13 mouse cellular contexts compared by ENCODE assay signal in the genomic region with DNA sequence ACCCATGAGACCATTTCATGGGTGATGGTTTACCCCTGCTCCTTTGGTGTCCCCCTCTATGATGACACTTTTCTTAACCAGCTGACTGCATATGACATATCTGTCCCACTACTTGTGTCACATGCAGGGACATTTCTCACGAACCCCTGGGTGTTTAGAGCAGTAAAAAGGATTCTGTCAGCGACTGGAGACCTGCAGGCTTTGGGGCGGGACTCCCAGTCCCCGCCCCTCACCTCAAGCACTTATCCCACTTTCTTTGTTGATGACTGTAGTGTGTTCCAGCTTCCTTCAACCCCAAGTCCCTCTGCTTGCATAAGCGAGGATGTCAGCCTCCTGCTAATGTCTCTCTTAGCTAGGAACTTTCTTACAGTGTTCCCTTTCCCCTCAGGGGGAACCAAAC. TPM values are rescaled to one million over a fixed set of nuclear protein-coding genes. Genes with fewer than 3 reads are reported as not detected.
DNase-seq lines count a peak whose midpoint lies in the region; ATAC-seq and TF ChIP-seq lines count a peak whose summit lies in the region.
"Had no signal": no experiment of that assay in that cellular context is flagged by ENCODE, and none has a peak within 500 bp of the region (broad histone marks: within the 10 kb centered on the region; RNA-seq: fewer than 3 reads in every experiment).

No protein-coding gene starts in this region.

- no peak for DNase-seq in hindbrain, embryonic 11.5 days (ENCODE audit: low spot score)
- DNase-seq in embryonic facial prominence, embryonic 10.5 days (ENCODE audit: low spot score) = no peak
- DNase-seq in liver, embryonic 13.5 days = no peak
- DNase-seq in testis, postnatal 10 days (ENCODE audit: low spot score) = no peak
- DNase-seq in spleen, postnatal 36 days (ENCODE audit: low spot score in 2 of 2) = no peak
- DNase-seq in thymus, postnatal 10 days (ENCODE audit: low spot score in 2 of 2) = no peak
- DNase-seq: B cell, adult 2 months; kidney, postnatal 14 days; layer of hippocampus, postnatal 36 days; thymus, postnatal 14 days had no signal

- 35% methylated on average over 5 of the region's 5 CpGs for WGBS in hindbrain, embryonic 15.5 days
- WGBS in hindbrain, embryonic 11.5 days = 25% methylated on average over 5 of the region's 5 CpGs
- WGBS in embryonic facial prominence, embryonic 10.5 days = 29% methylated on average over 5 of the region's 5 CpGs
- WGBS in liver, embryonic 13.5 days (ENCODE audit: insufficient replicate concordance) = 27% methylated on average over 5 of the region's 5 CpGs
- WGBS in small intestine, adult 2 months = 20% methylated on average over 5 of the region's 5 CpGs

- no peak; the same call in 1 of the 2 replicates for TF ChIP-seq POLR2A in small intestine, adult 2 months (IDR thresholded peaks at IDR 0.05; ENCODE audit: low read depth, low read length)

- no peak overlapping the region for H3K9ac ChIP-seq in hindbrain, embryonic 15.5 days
- no peak overlapping the region for H3K9ac ChIP-seq in hindbrain, embryonic 11.5 days (ENCODE audit: low read depth, low read length)
- no peak overlapping the region for H3K9ac ChIP-seq in liver, embryonic 13.5 days

- H3K36me3 ChIP-seq in hindbrain, embryonic 15.5 days = no peaks in the 10 kb centered on the region
- no peaks in the 10 kb centered on the region for H3K36me3 ChIP-seq in hindbrain, embryonic 11.5 days (ENCODE audit: control insufficient read depth, insufficient read depth, low read length)
- H3K36me3 ChIP-seq in embryonic facial prominence, embryonic 10.5 days (replicated peaks) = no peaks in the 10 kb centered on the region
- no peaks in the 10 kb centered on the region for H3K36me3 ChIP-seq in liver, embryonic 13.5 days
- H3K36me3 ChIP-seq in small intestine, adult 2 months (ENCODE audit: control insufficient read depth, insufficient read depth, low read length) = no peaks in the 10 kb centered on the region
- H3K36me3 ChIP-seq: hindbrain, embryonic 13.5 days had no signal

- H3K4me2 ChIP-seq in hindbrain, embryonic 15.5 days = peak overlapping the region; percentile 91
- H3K4me2 ChIP-seq in hindbrain, embryonic 11.5 days (replicated peaks; ENCODE audit: low read depth, low read length) = no peak overlapping the region; the same call in 1 of the 2 replicates
- H3K4me2 ChIP-seq in liver, embryonic 13.5 days = peak overlapping the region; percentile 68

- no peak for ATAC-seq in hindbrain, embryonic 15.5 days (ENCODE audit: low FRiP score, low read depth)
- no peak for ATAC-seq in hindbrain, embryonic 11.5 days (ENCODE audit: low FRiP score)
- no peak for ATAC-seq in liver, embryonic 13.5 days (ENCODE audit: low read depth)

- H3K4me1 ChIP-seq in hindbrain, embryonic 15.5 days (replicated peaks) = peaks cover 34% of the 10 kb centered on the region
- H3K4me1 ChIP-seq in hindbrain, embryonic 11.5 days (replicated peaks; ENCODE audit: control insufficient read depth, insufficient read depth, low read length) = peaks cover 9% of the 10 kb centered on the region
- peaks cover 34% of the 10 kb centered on the region for H3K4me1 ChIP-seq in embryonic facial prominence, embryonic 10.5 days
- peaks cover 24% of the 10 kb centered on the region for H3K4me1 ChIP-seq in liver, embryonic 13.5 days (replicated peaks)
- H3K4me1 ChIP-seq in small intestine, adult 2 months (ENCODE audit: control insufficient read depth, insufficient read depth, insufficient read length, low read length) = peaks cover 8% of the 10 kb centered on the region; the same call in 1 of the 2 replicates

- peaks cover 54% of the 10 kb centered on the region for H3K27me3 ChIP-seq in hindbrain, embryonic 15.5 days
- H3K27me3 ChIP-seq in hindbrain, embryonic 11.5 days (ENCODE audit: control insufficient read depth, insufficient read depth, low read length) = peaks cover 53% of the 10 kb centered on the region
- peaks cover 80% of the 10 kb centered on the region for H3K27me3 ChIP-seq in embryonic facial prominence, embryonic 10.5 days (replicated peaks; ENCODE audit: low read depth, poor library complexity, severe bottlenecking)
- peaks cover 63% of the 10 kb centered on the region for H3K27me3 ChIP-seq in liver, embryonic 13.5 days
- no peaks in the 10 kb centered on the region for H3K27me3 ChIP-seq in small intestine, adult 2 months (ENCODE audit: control insufficient read depth, insufficient read depth, low read length)

- TF ChIP-seq CTCF in small intestine, adult 2 months (IDR thresholded peaks at IDR 0.05; ENCODE audit: extremely low read depth, insufficient read length, insufficient replicate concordance, low read depth, low read length) = no peak

- H3K27ac ChIP-seq in hindbrain, embryonic 15.5 days (replicated peaks) = no peak overlapping the region
- H3K27ac ChIP-seq in hindbrain, embryonic 11.5 days (ENCODE audit: low read depth, low read length) = no peak overlapping the region
- H3K27ac ChIP-seq in embryonic facial prominence, embryonic 10.5 days (replicated peaks) = no peak overlapping the region
- H3K27ac ChIP-seq in liver, embryonic 13.5 days = peak overlapping the region; percentile 22
- H3K27ac ChIP-seq in small intestine, adult 2 months (ENCODE audit: insufficient read depth, low read depth, low read length) = peak overlapping the region; percentile 99
- H3K27ac ChIP-seq: hindbrain, embryonic 13.5 days had no signal

- H3K9me3 ChIP-seq in hindbrain, embryonic 15.5 days = no peaks in the 10 kb centered on the region
- H3K9me3 ChIP-seq in hindbrain, embryonic 11.5 days (ENCODE audit: control insufficient read depth, low read length) = no peaks in the 10 kb centered on the region
- no peaks in the 10 kb centered on the region for H3K9me3 ChIP-seq in embryonic facial prominence, embryonic 10.5 days
- H3K9me3 ChIP-seq in liver, embryonic 13.5 days (replicated peaks) = no peaks in the 10 kb centered on the region
- H3K9me3 ChIP-seq: hindbrain, embryonic 13.5 days had no signal

- no peak overlapping the region for H3K4me3 ChIP-seq in hindbrain, embryonic 15.5 days
- H3K4me3 ChIP-seq in hindbrain, embryonic 11.5 days (ENCODE audit: low read depth, low read length) = no peak overlapping the region
- peak overlapping the region; percentile 68; the same call in 1 of the 2 replicates for H3K4me3 ChIP-seq in embryonic facial prominence, embryonic 10.5 days
- H3K4me3 ChIP-seq in liver, embryonic 13.5 days (replicated peaks) = no peak overlapping the region; the same call in 1 of the 2 replicates
- H3K4me3 ChIP-seq in small intestine, adult 2 months (ENCODE audit: low read depth, low read length) = no peak overlapping the region

RNA-seq across cellular contexts. Expression of a gene that starts 2.0 kb away (rescaled TPM):
- polyA plus RNA-seq in hindbrain, embryonic 15.5 days (2015; fragmentation: Nextera tagmentation; extraction: Ambion mirVana) = 0.84 and 1.1 TPM in 2 replicates
- polyA plus RNA-seq in hindbrain, embryonic 11.5 days (2014; fragmentation: Nextera tagmentation; extraction: Ambion mirVana) = 0.43 and 0.54 TPM in 2 replicates
- polyA plus RNA-seq in embryonic facial prominence, embryonic 10.5 days (2016; fragmentation: Nextera tagmentation; extraction: Ambion mirVana) = 0.39 and 0.45 TPM in 2 replicates
- 4.3 and 5.3 TPM in 2 replicates for polyA plus RNA-seq in liver, embryonic 13.5 days (2015; fragmentation: Nextera tagmentation; extraction: Ambion mirVana)
- polyA plus RNA-seq in small intestine, adult 2 months (2012; rRNA removed) = 39.2 and 105 TPM in 2 replicates

Comparison
In these comparisons a context has a peak if more than half of its experiments do, and no peak if none do; other contexts are left out.
1. H3K27ac ChIP-seq: peak in liver, embryonic 13.5 days (single experiment) and small intestine, adult 2 months (single experiment); none in hindbrain, embryonic 15.5 days (single experiment), hindbrain, embryonic 11.5 days (single experiment) and embryonic facial prominence, embryonic 10.5 days (single experiment).